Mouse (Mus musculus) adrenal gland, adult 2 months (tissue): ENCODE results near the gene Pex6. TPM values are rescaled to one million over a fixed set of nuclear protein-coding genes. Genes with fewer than 3 reads are reported as not detected.
"Not testable (repeated sequence)": the region's sequence is repeated elsewhere in the genome, so short reads cannot be mapped to it uniquely, and the experiment has no call there.

ENCODE experiments used
- DNase-seq: peaks from one replicate; pipeline ENCODE4 v3.0.0; 2021
- polyA plus RNA-seq: library from polyadenylated mRNA; depleted of rRNA; stranded (reverse); fragments of >200 nt; gene quantifications from 2 replicates; pipeline ENCODE4 v1.2.3, GENCODE M21; 2012
- total RNA-seq, 2 experiments: library from RNA; stranded (reverse); gene quantifications; 2 replicates each; pipeline ENCODE4 v1.2.3; 2021

Gene Pex6
- total and polyA plus RNA-seq, 3 experiments: 49.5 to 167 (median 69.2) TPM

- DNase-seq: no peak
These were observed 24.0 kb downstream of the Pex6 start for GRCm38 (mm10) chr17:46735287-46735686.

- no peak for DNase-seq
These were observed 24.9 kb downstream of the Pex6 start for GRCm38 (mm10) chr17:46736160-46736559.

GRCm38 (mm10) chr17:46741305-46741704, 30.0 kb downstream of the Pex6 start:
- DNase-seq: no peak

GRCm38 (mm10) chr17:46742986-46743385, 31.7 kb downstream of the Pex6 start:
- DNase-seq: no peak

GRCm38 (mm10) chr17:46745506-46745905, 34.2 kb downstream of the Pex6 start:
- DNase-seq: no peak

GRCm38 (mm10) chr17:46747234-46747633, 36.0 kb downstream of the Pex6 start:
- DNase-seq: no peak

GRCm38 (mm10) chr17:46747806-46748205, 36.5 kb downstream of the Pex6 start:
- no peak for DNase-seq

GRCm38 (mm10) chr17:46749282-46749681, 38.0 kb downstream of the Pex6 start:
- DNase-seq: no peak

- no peak for DNase-seq
These were observed 39.3 kb downstream of the Pex6 start for GRCm38 (mm10) chr17:46750580-46750979.

GRCm38 (mm10) chr17:46751056-46751793, 40.0 kb downstream of the Pex6 start:
- no peak for DNase-seq

GRCm38 (mm10) chr17:46751794-46752556, 40.7 kb downstream of the Pex6 start, which contains the start of gene Cnpy3:
Gene Cnpy3 (minus strand): TSS chr17:46752214.
- peak; percentile 98 for DNase-seq

- no peak for DNase-seq
These were observed 47.5 kb downstream of the Pex6 start for GRCm38 (mm10) chr17:46758753-46759152.

GRCm38 (mm10) chr17:46763544-46763943, 52.3 kb downstream of the Pex6 start, which contains the start of gene Ptcra:
Gene Ptcra (minus strand): TSS chr17:46763712.
- DNase-seq: no peak

- not testable (repeated sequence) for DNase-seq
These were observed 53.7 kb downstream of the Pex6 start for GRCm38 (mm10) chr17:46764916-46765315.

GRCm38 (mm10) chr17:46767868-46768267, 56.6 kb downstream of the Pex6 start:
- no peak for DNase-seq

- no peak for DNase-seq
These were observed 59.3 kb downstream of the Pex6 start for GRCm38 (mm10) chr17:46770546-46770945.

GRCm38 (mm10) chr17:46771025-46771424, 59.8 kb downstream of the Pex6 start:
- DNase-seq: no peak

GRCm38 (mm10) chr17:46771616-46772015, 60.4 kb downstream of the Pex6 start:
- DNase-seq: no peak

- no peak for DNase-seq
These were observed 60.8 kb downstream of the Pex6 start for GRCm38 (mm10) chr17:46772038-46772403.

GRCm38 (mm10) chr17:46772404-46773277, 61.4 kb downstream of the Pex6 start, which contains the start of gene 2310039H08Rik:
Gene 2310039H08Rik (plus strand): TSS chr17:46772635.
- peak; percentile 91 for DNase-seq

- no peak for DNase-seq
These were observed 62.2 kb downstream of the Pex6 start for GRCm38 (mm10) chr17:46773278-46774130.
